Mouse (Mus musculus) heart, embryonic 16.5 days (tissue): Measurements from ENCODE around the gene Atp11c. TPM values are rescaled to one million over a fixed set of nuclear protein-coding genes. Genes with fewer than 3 reads are reported as not detected.
A peak's percentile ranks its signal among the peaks of the same experiment; 100 is the strongest.

ENCODE experiments used
- ATAC-seq: fragments of 200-750 bp; cut with Nextera tagmentation; replicated peaks from 2 replicates; pipeline ENCODE4 v1.8.0; 2017; ENCODE audit warnings: moderate number of reproducible peaks; ENCODE audit not compliant: insufficient read depth, low FRiP score; ENCODE audit errors: extremely low read depth
- H3K27ac ChIP-seq: fragments of 300-500 bp; sonication (generic); 2 replicates; pipeline ENCODE4 v1.5.1; 2014; ENCODE audit warnings: mild to moderate bottlenecking, low read length, control low read depth, moderate library complexity
- H3K27me3 ChIP-seq: fragments of 300-500 bp; sonication (generic); 2 replicates; pipeline ENCODE4 v1.6.1; 2014; ENCODE audit warnings: low read length, mixed read lengths; ENCODE audit not compliant: control insufficient read depth, insufficient read depth
- H3K36me3 ChIP-seq: fragments of 300-500 bp; sonication (generic); 2 replicates; pipeline ENCODE4 v1.6.1; 2014; ENCODE audit not compliant: control insufficient read depth, insufficient read depth
- H3K4me1 ChIP-seq: fragments of 300-500 bp; sonication (generic); 2 replicates; pipeline ENCODE4 v1.6.1; 2014; ENCODE audit warnings: low read length, mixed read lengths; ENCODE audit not compliant: control insufficient read depth, insufficient read depth
- H3K4me2 ChIP-seq: fragments of 300-500 bp; sonication (generic); 2 replicates; pipeline ENCODE4 v1.6.1; 2014; ENCODE audit warnings: low read depth, mild to moderate bottlenecking, control low read depth, low read length
- H3K4me3 ChIP-seq: fragments of 300-500 bp; sonication (generic); 2 replicates; pipeline ENCODE4 v1.5.1; 2014; ENCODE audit warnings: mild to moderate bottlenecking, control low read depth, low read length
- H3K9ac ChIP-seq: fragments of 300-500 bp; sonication (generic); 2 replicates; pipeline ENCODE4 v1.6.1; 2014; ENCODE audit warnings: low read length, control low read depth
- H3K9me3 ChIP-seq: fragments of 300-500 bp; sonication (generic); replicated peaks from 2 replicates; pipeline ENCODE4 v1.6.1; 2016; ENCODE audit warnings: low read length; ENCODE audit not compliant: control insufficient read depth
- WGBS: fragments of 180-500 bp; shearing (Covaris S2); extraction: QIAGEN DNeasy Blood & Tissue Kit; methylation state at CpG from one replicate; pipeline ENCODE4 v1.1.7; 2014; 5-methylcytosine and 5-hydroxymethylcytosine counted together
- polyA plus RNA-seq: library from polyadenylated mRNA; unstranded; fragments of >200 nt; fragmentation: Nextera tagmentation; extraction: Ambion mirVana; gene quantifications from 2 replicates; pipeline ENCODE4 v1.2.1, GENCODE M21; 2015

Atp11c gene
- polyA plus RNA-seq, 1 experiment from 2014 or later: 3.6 TPM

DNA sequence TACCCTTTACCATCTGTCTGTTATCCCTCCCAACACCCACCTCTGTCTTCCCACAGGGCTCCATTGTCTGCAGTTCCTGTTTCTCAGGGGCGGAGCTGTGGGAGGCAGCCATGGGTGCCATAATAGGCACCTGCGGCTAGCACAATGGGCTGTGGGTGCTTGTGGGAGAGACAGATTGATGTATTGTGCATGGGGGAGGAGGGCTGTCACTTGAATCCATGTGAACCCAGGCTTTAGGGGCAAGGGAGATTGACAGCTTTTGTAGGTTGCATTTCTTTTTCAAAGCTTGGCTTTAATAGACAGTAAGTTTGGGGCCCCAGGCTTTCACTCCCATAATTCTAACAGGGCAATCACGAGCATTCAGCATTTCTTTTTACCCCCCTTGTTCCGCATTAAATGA lies 48.4 kb downstream of the Atp11c start:
- no peak for ATAC-seq
- Histone ChIP-seq H3K36me3 (no peaks in the 10 kb centered on the region), H3K4me3 (no peak overlapping the region), H3K4me2 (no peak overlapping the region), H3K9ac (no peak overlapping the region), H3K9me3 (no peaks in the 10 kb centered on the region), H3K4me1 (no peaks in the 10 kb centered on the region), H3K27ac (no peak overlapping the region), H3K27me3 (0 out of 2 replicates have a peak, but pooled peaks cover 2% of the 10 kb centered on the region)
- 50% methylated on average over 4 of the region's 4 CpGs for WGBS

DNA sequence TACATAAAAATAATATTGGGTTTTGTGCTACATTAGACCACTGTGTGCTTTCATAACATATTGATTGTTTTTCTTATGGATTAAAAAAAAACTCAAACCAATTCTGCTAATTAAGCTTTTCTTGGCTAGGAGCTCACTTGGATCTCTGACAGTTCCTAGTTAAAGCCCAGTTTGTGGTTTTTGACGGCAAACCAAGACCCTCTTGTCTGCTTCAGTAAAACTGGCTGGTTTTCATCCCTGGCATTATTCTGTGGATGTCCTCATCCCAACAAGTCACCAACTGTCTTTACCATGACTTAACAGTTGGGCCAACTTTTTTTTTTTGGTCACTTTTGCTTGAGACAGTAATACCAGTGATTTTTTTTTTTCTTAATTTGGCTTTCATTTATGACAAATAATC lies 49.6 kb downstream of the Atp11c start:
- H3K9ac ChIP-seq: no peak overlapping the region
- H3K36me3 ChIP-seq: no peaks in the 10 kb centered on the region
- H3K4me1 ChIP-seq: no peaks in the 10 kb centered on the region
- no peaks in the 10 kb centered on the region for H3K9me3 ChIP-seq
- ATAC-seq: no peak
- no peak overlapping the region for H3K27ac ChIP-seq
- 57% methylated on average over 1 of the region's 1 CpGs for WGBS
- H3K27me3 ChIP-seq: no peaks in the 10 kb centered on the region
- H3K4me3 ChIP-seq: no peak overlapping the region
- H3K4me2 ChIP-seq: no peak overlapping the region

DNA sequence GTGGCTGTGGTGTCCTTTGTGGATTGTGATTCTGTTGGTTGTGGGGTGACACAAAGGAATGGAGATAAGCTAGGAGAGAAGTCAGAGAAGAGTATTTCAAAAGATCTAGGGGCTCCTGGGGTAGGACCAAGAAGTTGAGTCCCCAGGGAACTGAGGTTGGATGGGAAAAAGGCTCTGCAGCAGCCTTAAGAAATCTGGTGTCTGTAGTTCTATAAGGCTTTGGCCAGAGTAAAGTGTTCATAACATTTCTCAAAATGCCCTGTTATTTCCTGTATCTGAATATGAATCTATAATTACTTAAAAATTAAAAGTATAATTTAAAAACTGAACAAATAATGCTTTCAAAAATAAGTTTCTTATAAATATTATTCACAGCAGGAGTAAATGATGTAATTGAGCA lies 53.3 kb downstream of the Atp11c start, which contains the start of gene Gm7073:
Gene Gm7073 (minus strand): TSS at position 101 of the 400 bp plus-strand sequence.
- no peak for ATAC-seq

DNA sequence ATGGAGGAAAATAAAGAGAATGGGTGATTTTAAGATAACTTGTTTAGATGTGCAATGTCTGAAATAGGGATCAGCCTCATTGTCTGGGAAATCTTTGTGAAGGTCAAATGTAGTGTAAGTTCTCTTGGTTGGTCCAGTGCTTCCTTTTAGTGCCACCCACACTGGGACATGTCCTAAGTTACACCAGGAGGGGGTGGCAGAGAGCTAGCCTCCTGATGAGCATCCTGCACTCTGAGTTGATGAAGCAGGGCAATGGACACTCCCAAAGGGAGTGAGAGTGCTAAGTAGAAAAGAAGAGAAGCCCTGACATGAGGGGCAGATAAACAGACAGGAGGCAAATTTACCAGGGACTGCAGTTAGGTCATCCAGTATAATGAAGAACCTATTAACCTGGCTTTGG lies 88.5 kb downstream of the Atp11c start:
- H3K4me3 ChIP-seq: no peak overlapping the region
- no peak for ATAC-seq
- no peak overlapping the region for H3K4me2 ChIP-seq
- no peaks in the 10 kb centered on the region for H3K36me3 ChIP-seq
- no peak overlapping the region for H3K27ac ChIP-seq
- no peak overlapping the region for H3K9ac ChIP-seq
- no peaks in the 10 kb centered on the region for H3K9me3 ChIP-seq
- H3K4me1 ChIP-seq: no peaks in the 10 kb centered on the region
- no peaks in the 10 kb centered on the region for H3K27me3 ChIP-seq

More for the DNA sequence above, 53.3 kb downstream of the Atp11c start, which contains the start of gene Gm7073:
- H3K4me3 ChIP-seq: no peak within 1 kb of the TSS
- H3K27ac ChIP-seq: no peak within 1 kb of the TSS
- no peaks in the 10 kb centered on the region for H3K36me3 ChIP-seq
- no peaks in the 10 kb centered on the region for H3K9me3 ChIP-seq
- no peaks in the 10 kb centered on the region for H3K27me3 ChIP-seq
- no peaks in the 10 kb centered on the region for H3K4me1 ChIP-seq
- no peak within 1 kb of the TSS for H3K9ac ChIP-seq
- H3K4me2 ChIP-seq: no peak within 1 kb of the TSS

DNA sequence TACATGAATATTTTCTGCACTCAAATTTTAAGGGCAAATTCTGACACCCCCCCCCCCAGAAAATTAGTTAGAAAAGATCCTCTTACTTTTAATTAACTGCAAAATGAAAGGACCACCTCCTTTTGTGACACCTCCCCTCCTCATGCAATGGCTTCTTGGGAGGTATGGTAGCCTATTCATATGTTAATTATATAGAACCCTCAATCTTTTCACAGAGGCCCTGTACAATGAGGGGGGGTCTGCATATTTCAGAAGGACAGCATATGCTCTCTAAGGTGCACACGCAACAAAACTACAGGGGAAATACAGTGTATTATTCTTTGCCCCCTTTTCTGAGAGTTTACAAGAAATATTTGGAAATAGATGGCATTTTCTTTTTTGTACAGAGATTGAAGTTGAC lies 94.7 kb downstream of the Atp11c start:
- WGBS: 74% methylated on average over 1 of the region's 1 CpGs
- Histone ChIP-seq H3K4me3 (no peak overlapping the region), H3K4me2 (no peak overlapping the region), H3K27ac (no peak overlapping the region), H3K36me3 (no peaks in the 10 kb centered on the region), H3K4me1 (no peaks in the 10 kb centered on the region), H3K27me3 (no peaks in the 10 kb centered on the region), H3K9me3 (no peaks in the 10 kb centered on the region), H3K9ac (no peak overlapping the region)
- no peak for ATAC-seq

DNA sequence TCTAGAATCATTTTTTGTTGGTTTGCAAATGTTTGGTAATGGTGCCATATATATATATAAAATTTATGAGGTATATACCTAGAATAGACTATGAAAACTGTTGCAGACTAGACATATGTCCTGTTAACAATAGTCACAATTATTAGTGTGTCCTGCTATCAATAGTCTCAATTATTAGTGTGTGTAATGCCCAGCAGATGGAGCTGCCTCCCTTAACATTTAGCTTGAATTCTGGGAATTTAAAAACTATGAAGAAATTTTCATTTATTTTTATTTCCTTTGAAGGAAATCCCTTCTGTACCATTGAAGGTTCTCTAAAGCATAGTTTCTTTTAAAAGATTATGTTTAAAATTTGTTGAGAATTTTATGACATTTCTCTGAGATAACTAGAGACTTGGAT lies 97.2 kb downstream of the Atp11c start:
- Histone ChIP-seq H3K9ac (no peak overlapping the region), H3K36me3 (no peaks in the 10 kb centered on the region), H3K27ac (no peak overlapping the region), H3K4me1 (no peaks in the 10 kb centered on the region), H3K27me3 (no peaks in the 10 kb centered on the region), H3K9me3 (no peaks in the 10 kb centered on the region), H3K4me2 (no peak overlapping the region), H3K4me3 (no peak overlapping the region)
- ATAC-seq: no peak

DNA sequence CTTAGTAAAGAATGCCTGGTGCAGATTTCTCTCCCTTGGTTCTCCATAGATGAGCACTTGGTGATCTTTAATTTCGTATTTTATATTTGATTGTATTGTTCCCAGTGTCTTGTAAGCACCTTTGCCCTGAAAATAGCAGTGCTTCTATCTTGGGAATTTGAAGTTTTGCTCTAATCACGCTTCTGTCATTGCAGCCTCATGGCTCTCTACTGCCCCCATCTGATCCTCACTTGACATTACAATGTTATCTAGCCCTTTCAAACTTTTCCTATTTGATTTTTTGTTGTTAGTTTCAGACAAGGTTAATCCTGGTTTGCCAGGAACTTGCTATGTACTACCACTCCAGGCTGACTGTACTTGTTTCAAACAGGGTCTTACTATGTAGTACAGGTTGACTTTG lies 128.7 kb downstream of the Atp11c start:
- Histone ChIP-seq H3K9ac (no peak overlapping the region), H3K36me3 (no peaks in the 10 kb centered on the region), H3K9me3 (no peaks in the 10 kb centered on the region), H3K4me1 (no peaks in the 10 kb centered on the region), H3K4me2 (no peak overlapping the region), H3K4me3 (no peak overlapping the region), H3K27me3 (no peaks in the 10 kb centered on the region), H3K27ac (no peak overlapping the region)
- WGBS: 7% methylated on average over 2 of the region's 2 CpGs
- no peak for ATAC-seq

DNA sequence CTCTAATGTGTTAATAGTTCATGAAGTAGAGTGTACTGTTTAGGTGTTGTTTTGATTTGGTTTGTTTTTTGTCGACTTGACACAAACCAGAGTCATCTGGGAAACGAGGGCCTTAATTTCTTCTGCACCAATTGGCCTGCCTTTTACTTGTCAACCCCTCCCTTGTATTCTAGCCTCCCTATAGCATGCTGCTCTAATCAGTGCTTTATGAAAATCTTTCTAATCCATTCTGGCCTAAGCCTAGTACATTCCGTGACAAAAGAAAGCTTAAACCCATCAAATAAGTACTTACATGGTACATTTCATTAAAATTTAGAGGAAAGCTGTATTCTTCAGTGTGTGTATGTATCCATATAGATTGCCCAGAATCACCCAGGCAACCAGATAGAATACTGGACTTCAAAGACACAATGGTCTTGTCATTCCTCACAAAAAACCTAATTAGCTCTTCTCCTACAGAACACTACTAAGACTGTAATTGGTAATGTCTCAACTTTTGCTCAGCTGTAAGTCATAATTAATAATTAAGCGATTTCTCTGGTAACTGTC lies 177.9 kb downstream of the Atp11c start:
- H3K4me3 ChIP-seq: no peak overlapping the region
- no peaks in the 10 kb centered on the region for H3K9me3 ChIP-seq
- ATAC-seq: no peak
- 55% methylated on average over 4 of the region's 4 CpGs for WGBS
- H3K4me1 ChIP-seq: no peaks in the 10 kb centered on the region
- H3K36me3 ChIP-seq: no peaks in the 10 kb centered on the region
- H3K9ac ChIP-seq: no peak overlapping the region
- no peak overlapping the region for H3K27ac ChIP-seq
- no peaks in the 10 kb centered on the region for H3K27me3 ChIP-seq
- H3K4me2 ChIP-seq: no peak overlapping the region

DNA sequence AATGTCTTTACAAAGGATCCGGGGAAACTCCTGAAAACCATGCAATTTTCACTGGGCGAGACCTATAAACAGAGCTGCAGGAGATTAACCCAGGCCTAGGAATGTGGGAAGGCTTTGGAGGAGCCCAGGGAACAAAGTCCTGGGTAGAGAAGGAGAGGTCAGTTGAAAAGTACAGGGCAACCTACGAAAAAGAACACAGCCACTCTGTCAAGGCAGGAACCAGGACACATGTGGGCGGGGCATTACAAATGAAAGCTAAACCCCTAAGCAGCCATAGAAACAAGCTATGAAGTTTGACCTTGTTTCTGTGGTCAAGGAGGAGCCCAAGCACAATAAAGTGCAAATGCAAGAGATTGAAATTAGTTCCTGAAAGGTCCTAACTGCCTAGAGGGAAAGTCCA lies 186.8 kb downstream of the Atp11c start:
- H3K27me3 ChIP-seq: no peaks in the 10 kb centered on the region
- H3K27ac ChIP-seq: no peak overlapping the region
- H3K4me3 ChIP-seq: no peak overlapping the region
- H3K36me3 ChIP-seq: no peaks in the 10 kb centered on the region
- no peaks in the 10 kb centered on the region for H3K4me1 ChIP-seq
- H3K9me3 ChIP-seq: no peaks in the 10 kb centered on the region
- ATAC-seq: no peak
- H3K4me2 ChIP-seq: no peak overlapping the region
- WGBS: 65% methylated on average over 4 of the region's 4 CpGs
- H3K9ac ChIP-seq: no peak overlapping the region

DNA sequence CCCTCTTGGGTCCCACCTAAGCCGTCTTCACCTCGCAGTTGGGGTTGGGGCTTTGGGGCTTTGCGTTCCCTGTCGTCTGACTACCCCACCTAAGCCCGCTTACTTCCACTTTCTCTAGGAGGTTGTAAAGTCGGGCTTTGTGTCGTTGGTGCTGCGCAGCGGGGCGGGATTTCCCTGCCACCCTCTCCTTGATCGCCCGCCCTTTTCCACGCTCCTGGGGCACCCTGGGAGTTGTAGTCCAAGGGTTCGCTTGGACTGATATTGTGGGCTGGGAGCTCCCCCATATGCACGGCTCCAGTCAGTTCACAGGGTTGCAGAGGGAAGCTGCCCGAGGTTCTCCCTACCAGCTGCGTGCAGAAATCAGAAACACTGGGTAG lies 187.8 kb downstream of the Atp11c start:
- ATAC-seq: peak; percentile 91
- WGBS: 5% methylated on average over 17 of the region's 17 CpGs
- Histone ChIP-seq H3K27ac (peak overlapping the region; percentile 95), H3K9ac (peak overlapping the region; percentile 89), H3K9me3 (no peaks in the 10 kb centered on the region), H3K4me3 (peak overlapping the region; percentile 77), H3K4me2 (peak overlapping the region; percentile 51), H3K27me3 (no peaks in the 10 kb centered on the region), H3K4me1 (no peaks in the 10 kb centered on the region), H3K36me3 (no peaks in the 10 kb centered on the region)
